Mouse (Mus musculus) intestine, embryonic 15.5 days (tissue): ENCODE measurements around the gene Xpnpep3. TPM values are rescaled to one million over a fixed set of nuclear protein-coding genes. Genes with fewer than 3 reads are reported as not detected.

Source experiments
- ATAC-seq: fragments of 200-750 bp; cut with Nextera tagmentation; 2 replicates; pipeline ENCODE4 v1.8.0; 2017; ENCODE audit warnings: moderate TSS enrichment, moderate library complexity
- H3K27ac ChIP-seq: fragments of 300-500 bp; sonication (generic); 2 replicates; pipeline ENCODE4 v1.5.1; 2015; ENCODE audit warnings: mild to moderate bottlenecking, inconsistent platforms
- H3K27me3 ChIP-seq: fragments of 300-500 bp; sonication (generic); replicated peaks from 2 replicates; pipeline ENCODE4 v1.6.1; 2015; ENCODE audit warnings: inconsistent platforms
- H3K36me3 ChIP-seq: fragments of 300-500 bp; sonication (generic); 2 replicates; pipeline ENCODE4 v1.6.1; 2015; ENCODE audit warnings: inconsistent platforms
- H3K4me1 ChIP-seq: fragments of 300-500 bp; sonication (generic); replicated peaks from 2 replicates; pipeline ENCODE4 v1.6.1; 2015; ENCODE audit warnings: inconsistent platforms
- H3K4me2 ChIP-seq: fragments of 300-500 bp; sonication (generic); replicated peaks from 2 replicates; pipeline ENCODE4 v1.6.1; 2015; ENCODE audit warnings: mild to moderate bottlenecking, inconsistent platforms
- H3K4me3 ChIP-seq: fragments of 300-500 bp; sonication (generic); replicated peaks from 2 replicates; pipeline ENCODE4 v1.5.1; 2015; ENCODE audit warnings: inconsistent platforms
- H3K9ac ChIP-seq: fragments of 300-500 bp; sonication (generic); 2 replicates; pipeline ENCODE4 v1.6.1; 2015; ENCODE audit warnings: inconsistent platforms
- H3K9me3 ChIP-seq: fragments of 300-500 bp; sonication (generic); 2 replicates; pipeline ENCODE4 v1.6.1; 2016; ENCODE audit warnings: inconsistent platforms
- WGBS: fragments of 180-500 bp; shearing (Covaris S2); methylation state at CpG from one replicate; pipeline ENCODE4 v1.1.7; 2015; 5-methylcytosine and 5-hydroxymethylcytosine counted together
- polyA plus RNA-seq: library from polyadenylated mRNA; unstranded; fragments of >200 nt; fragmentation: Nextera tagmentation; extraction: Ambion mirVana; gene quantifications from 2 replicates; pipeline ENCODE4 v1.2.1, GENCODE M21; 2015

The Xpnpep3 gene
- polyA plus RNA-seq = 7.5 and 8.3 TPM in 2 replicates

DNA sequence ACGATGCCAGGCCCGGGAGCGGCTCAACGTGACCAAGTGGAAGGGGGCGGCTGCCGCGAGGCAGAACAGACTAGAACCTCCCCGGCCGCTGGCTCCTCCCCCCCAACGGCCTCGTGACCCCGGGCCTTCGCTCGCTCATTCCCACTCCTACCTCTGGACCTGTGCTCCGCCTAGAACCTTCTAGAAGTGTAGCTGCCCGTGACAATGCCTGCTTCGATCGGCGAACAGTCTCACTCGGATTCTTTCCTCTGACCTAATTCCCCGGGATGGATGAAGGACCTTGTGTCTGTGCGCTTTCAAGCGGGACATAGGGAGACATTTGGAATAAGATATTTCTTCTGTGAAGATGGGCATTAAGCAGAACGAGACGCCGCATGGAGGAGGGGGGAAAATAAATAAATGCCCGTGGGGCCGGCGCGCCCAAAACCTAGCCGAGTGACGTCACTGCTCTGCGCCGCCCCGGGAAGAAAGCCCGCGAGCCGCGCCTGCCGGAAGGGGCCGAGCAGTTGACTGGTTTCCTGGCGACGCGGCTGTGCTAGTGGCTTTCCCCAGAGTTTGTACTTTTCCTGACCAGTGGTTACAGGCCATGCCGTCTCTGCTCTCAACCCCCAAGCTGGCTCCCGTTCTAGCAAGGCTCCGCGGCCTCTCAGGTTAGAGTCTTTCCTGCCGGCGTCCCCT is at the start of gene Xpnpep3, which contains the start of gene St13:
TSS of gene Xpnpep3 (plus strand) at position 501 of the 678 bp plus-strand sequence.
TSS of gene St13 (minus strand) at position 440 of the 678 bp plus-strand sequence.
- no peaks in the 10 kb centered on the region; the same call in 1 of the 2 replicates for H3K4me1 ChIP-seq
- no peaks in the 10 kb centered on the region for H3K27me3 ChIP-seq
- H3K27ac ChIP-seq = peak within 1 kb of the TSS; percentile 88
- peak within 1 kb of the TSS; percentile 95 for H3K9ac ChIP-seq
- H3K4me2 ChIP-seq = peak within 1 kb of the TSS; percentile 63
- H3K9me3 ChIP-seq = no peaks in the 10 kb centered on the region
- peak within 1 kb of the TSS; percentile 89 for H3K4me3 ChIP-seq
- WGBS = under 1% methylated on average over 50 of the region's 50 CpGs
- ATAC-seq = peak; percentile 100
- H3K36me3 ChIP-seq = no peaks in the 10 kb centered on the region

- Histone ChIP-seq H3K9ac (no peak overlapping the region), H3K36me3 (no peaks in the 10 kb centered on the region), H3K4me3 (no peak overlapping the region), H3K27me3 (no peaks in the 10 kb centered on the region), H3K4me2 (no peak overlapping the region), H3K4me1 (peaks cover 3% of the 10 kb centered on the region; the same call in 1 of the 2 replicates), H3K27ac (no peak overlapping the region), H3K9me3 (no peaks in the 10 kb centered on the region)
- no peak for ATAC-seq
- 51% methylated on average over 1 of the region's 1 CpGs for WGBS
Measured at GRCm38 (mm10) chr15:81350401-81350800, 49.5 kb upstream of the Xpnpep3 start.

- WGBS = 67% methylated on average over 1 of the region's 1 CpGs
- no peak overlapping the region for H3K4me2 ChIP-seq
- no peaks in the 10 kb centered on the region for H3K27me3 ChIP-seq
- H3K4me1 ChIP-seq = peaks cover 7% of the 10 kb centered on the region
- no peak overlapping the region for H3K4me3 ChIP-seq
- no peak overlapping the region for H3K9ac ChIP-seq
- no peak for ATAC-seq
- no peaks in the 10 kb centered on the region for H3K9me3 ChIP-seq
- no peak overlapping the region for H3K27ac ChIP-seq
- no peaks in the 10 kb centered on the region for H3K36me3 ChIP-seq
Measured at GRCm38 (mm10) chr15:81352638-81353037, 47.3 kb upstream of the Xpnpep3 start.

GRCm38 (mm10) chr15:81355146-81355761 is 44.7 kb upstream of the Xpnpep3 start:
- Histone ChIP-seq H3K36me3 (no peaks in the 10 kb centered on the region), H3K27me3 (no peaks in the 10 kb centered on the region), H3K27ac (no peak overlapping the region), H3K9ac (no peak overlapping the region), H3K4me3 (no peak overlapping the region), H3K4me2 (no peak overlapping the region), H3K4me1 (peaks cover 15% of the 10 kb centered on the region), H3K9me3 (no peaks in the 10 kb centered on the region)
- ATAC-seq = 0 out of 2 replicates have a peak, but pooled peaks have one; percentile 36
- 66% methylated on average over 3 of the region's 3 CpGs for WGBS

DNA sequence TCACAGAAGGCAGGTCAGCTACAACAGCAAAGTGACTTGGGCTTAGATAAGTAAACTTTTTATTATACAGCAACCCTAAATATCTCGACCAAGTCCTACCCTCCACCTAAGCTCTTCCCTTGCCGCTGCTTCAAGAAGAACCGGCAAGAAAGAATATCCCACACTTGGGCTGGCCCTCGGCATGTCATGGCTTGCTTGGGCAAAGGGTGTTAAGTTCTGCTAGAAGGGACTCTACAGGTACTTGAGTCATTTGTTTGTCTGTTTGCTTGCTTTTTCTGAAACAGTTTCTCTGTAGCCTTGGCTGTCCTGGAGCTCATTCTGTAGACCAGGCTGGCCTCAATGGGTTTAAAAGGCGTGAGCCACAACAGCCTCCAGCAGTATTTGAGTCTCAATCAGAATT is 43.0 kb upstream of the Xpnpep3 start:
- H3K9ac ChIP-seq = no peak overlapping the region
- no peaks in the 10 kb centered on the region for H3K9me3 ChIP-seq
- ATAC-seq = no peak
- no peaks in the 10 kb centered on the region for H3K27me3 ChIP-seq
- no peaks in the 10 kb centered on the region for H3K36me3 ChIP-seq
- H3K4me3 ChIP-seq = no peak overlapping the region
- no peak overlapping the region for H3K4me2 ChIP-seq
- no peak overlapping the region for H3K27ac ChIP-seq
- peaks cover 17% of the 10 kb centered on the region; the same call in 1 of the 2 replicates for H3K4me1 ChIP-seq
- WGBS = 30% methylated on average over 5 of the region's 5 CpGs

DNA sequence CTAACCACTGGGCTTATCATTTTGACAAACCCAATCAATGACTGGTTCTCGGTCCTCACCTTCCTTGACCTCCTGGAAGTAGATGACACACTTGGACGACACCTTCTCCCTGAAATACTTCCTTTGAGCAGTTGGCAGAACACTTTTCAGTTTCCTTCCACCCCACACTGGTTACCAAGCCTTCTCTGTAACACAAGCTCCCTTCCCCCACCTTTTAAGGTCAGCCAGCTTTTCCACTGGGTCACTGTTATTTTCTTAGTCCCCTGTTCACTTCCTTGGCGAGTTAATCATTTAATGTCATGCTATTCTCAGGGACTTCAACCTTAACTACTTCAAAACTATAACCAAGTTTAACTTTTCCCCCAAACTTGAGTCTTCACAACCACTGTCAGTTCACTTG is 41.0 kb upstream of the Xpnpep3 start:
- H3K9me3 ChIP-seq = no peaks in the 10 kb centered on the region
- no peak overlapping the region for H3K4me3 ChIP-seq
- no peak overlapping the region for H3K9ac ChIP-seq
- H3K36me3 ChIP-seq = no peaks in the 10 kb centered on the region
- H3K27me3 ChIP-seq = no peaks in the 10 kb centered on the region
- 78% methylated on average over 3 of the region's 3 CpGs for WGBS
- H3K4me1 ChIP-seq = peaks cover 17% of the 10 kb centered on the region; the same call in 1 of the 2 replicates
- H3K27ac ChIP-seq = no peak overlapping the region
- 0 out of 2 replicates have a peak overlapping the region, but pooled peaks have one; percentile 73 for H3K4me2 ChIP-seq
- no peak for ATAC-seq

- Histone ChIP-seq H3K4me3 (no peak overlapping the region), H3K36me3 (no peaks in the 10 kb centered on the region), H3K9me3 (no peaks in the 10 kb centered on the region), H3K27me3 (no peaks in the 10 kb centered on the region), H3K27ac (no peak overlapping the region), H3K4me2 (peak overlapping the region; percentile 73; the same call in 1 of the 2 replicates), H3K4me1 (peaks cover 17% of the 10 kb centered on the region; the same call in 1 of the 2 replicates), H3K9ac (no peak overlapping the region)
- ATAC-seq = no peak
- WGBS = 88% methylated on average over 5 of the region's 5 CpGs
Measured at GRCm38 (mm10) chr15:81359421-81359820, 40.5 kb upstream of the Xpnpep3 start.

GRCm38 (mm10) chr15:81360345-81361021 is 39.5 kb upstream of the Xpnpep3 start, which contains the start of gene Slc25a17:
Gene Slc25a17 (minus strand): TSS chr15:81360812.
- WGBS = under 1% methylated on average over 30 of the region's 30 CpGs
- H3K27ac ChIP-seq = peak within 1 kb of the TSS; percentile 76
- peak within 1 kb of the TSS; percentile 59 for H3K4me3 ChIP-seq
- peaks cover 17% of the 10 kb centered on the region; the same call in 1 of the 2 replicates for H3K4me1 ChIP-seq
- ATAC-seq = peak; percentile 99
- H3K4me2 ChIP-seq = peak within 1 kb of the TSS; percentile 73
- no peaks in the 10 kb centered on the region for H3K36me3 ChIP-seq
- H3K9ac ChIP-seq = peak within 1 kb of the TSS; percentile 59
- H3K27me3 ChIP-seq = no peaks in the 10 kb centered on the region
- H3K9me3 ChIP-seq = no peaks in the 10 kb centered on the region

DNA sequence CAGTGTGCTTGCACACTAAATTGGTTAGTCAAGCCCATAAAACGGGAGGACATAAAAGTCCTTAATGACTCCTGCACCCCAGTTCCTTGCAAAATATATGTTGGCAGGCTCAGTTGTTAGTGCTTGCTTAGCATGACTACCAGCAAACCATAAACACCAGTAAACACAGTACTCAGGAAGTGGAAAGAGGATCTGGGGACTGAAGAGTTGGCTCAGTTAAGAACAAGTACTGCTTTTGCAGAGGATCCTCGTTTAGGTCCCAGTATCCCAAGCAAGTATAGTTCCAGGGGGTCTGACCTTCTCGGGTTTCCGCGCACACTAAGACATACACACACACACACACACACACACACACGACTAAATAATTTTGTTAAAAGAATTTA is 38.9 kb upstream of the Xpnpep3 start:
- Histone ChIP-seq H3K4me3 (peak overlapping the region; percentile 59), H3K4me2 (peak overlapping the region; percentile 73), H3K36me3 (peaks cover 2% of the 10 kb centered on the region; the same call in 1 of the 2 replicates), H3K9ac (no peak overlapping the region), H3K4me1 (peaks cover 17% of the 10 kb centered on the region; the same call in 1 of the 2 replicates), H3K27ac (peak overlapping the region; percentile 61; the same call in 1 of the 2 replicates), H3K9me3 (no peaks in the 10 kb centered on the region), H3K27me3 (no peaks in the 10 kb centered on the region)
- 31% methylated on average over 6 of the region's 6 CpGs for WGBS
- ATAC-seq = peak; percentile 60

DNA sequence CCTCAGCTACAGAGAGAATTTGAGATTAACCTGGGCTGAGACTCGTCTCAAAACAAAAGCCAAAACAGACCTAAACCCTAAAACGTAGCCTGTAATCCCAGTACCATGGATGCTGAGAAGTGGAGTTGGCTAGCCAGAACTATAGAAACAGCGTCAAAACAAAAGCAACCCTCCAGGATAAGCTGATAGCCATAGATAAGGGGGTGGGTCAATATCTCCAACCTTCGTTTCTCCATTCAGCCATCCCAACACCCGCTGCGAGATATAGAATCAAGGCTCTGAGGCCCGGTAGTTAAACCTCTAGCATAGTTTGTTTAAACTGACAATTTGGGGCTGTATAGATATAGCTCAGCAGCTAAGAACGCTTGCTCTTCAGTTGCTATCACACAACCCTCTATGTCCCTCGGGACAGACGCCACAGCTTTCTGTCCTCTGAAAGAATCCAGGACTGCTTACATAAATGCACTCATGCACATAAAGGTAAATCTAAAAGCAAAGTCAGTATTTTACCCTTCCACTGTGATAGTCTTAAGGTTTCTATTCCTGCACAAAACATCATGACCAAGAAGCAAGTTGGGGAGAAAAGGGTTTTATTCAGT is 38.4 kb upstream of the Xpnpep3 start:
- WGBS = 29% methylated on average over 10 of the region's 10 CpGs
- ATAC-seq = no peak

GRCm38 (mm10) chr15:81362501-81362900 is 37.4 kb upstream of the Xpnpep3 start:
- WGBS = 89% methylated on average over 1 of the region's 1 CpGs
- Histone ChIP-seq H3K36me3 (peaks cover 6% of the 10 kb centered on the region), H3K9me3 (no peaks in the 10 kb centered on the region), H3K27me3 (no peaks in the 10 kb centered on the region), H3K4me3 (no peak overlapping the region), H3K27ac (no peak overlapping the region), H3K4me2 (no peak overlapping the region), H3K4me1 (0 out of 2 replicates have a peak, but pooled peaks cover 13% of the 10 kb centered on the region), H3K9ac (no peak overlapping the region)
- ATAC-seq = no peak

More for the DNA sequence above, 38.4 kb upstream of the Xpnpep3 start:
- Histone ChIP-seq H3K9me3 (no peaks in the 10 kb centered on the region), H3K9ac (no peak overlapping the region), H3K36me3 (peaks cover 2% of the 10 kb centered on the region; the same call in 1 of the 2 replicates), H3K27ac (0 out of 2 replicates have a peak overlapping the region, but pooled peaks have one; percentile 61), H3K27me3 (no peaks in the 10 kb centered on the region), H3K4me1 (peaks cover 17% of the 10 kb centered on the region; the same call in 1 of the 2 replicates), H3K4me3 (0 out of 2 replicates have a peak overlapping the region, but pooled peaks have one; percentile 59), H3K4me2 (peak overlapping the region; percentile 73)
